Mouse (Mus musculus): ENCODE data around the gene Mad2l1bp.

GRCm38 (mm10) chr17:46165460-46165859, 12.1 kb upstream of the Mad2l1bp start:
- TF ChIP-seq CTCF (IDR thresholded peaks at IDR 0.05; ENCODE audit: borderline replicate concordance, control insufficient read depth, extremely low read depth, insufficient read depth, low read length, poor library complexity) = no peak
- TF ChIP-seq POLR2A (IDR thresholded peaks at IDR 0.05; ENCODE audit: control insufficient read depth, extremely low read depth, insufficient read depth, low read length, poor library complexity) = no peak

Data from thymus, adult 2 months (tissue).